ENCODE assay signal across 25 mouse cellular contexts in genomic region chr7:129982411-129982810, GRCm38 (mm10).
DNase-seq lines count a peak whose midpoint lies in the region; ATAC-seq and TF ChIP-seq lines count a peak whose summit lies in the region.
"Had no signal": no experiment of that assay in that cellular context is flagged by ENCODE, and none has a peak within 500 bp of the region (broad histone marks: within the 10 kb centered on the region; RNA-seq: fewer than 3 reads in every experiment).

No protein-coding gene starts in this region.

- intact Hi-C loops in heart, postnatal 10 days (cut with DNase I) = no loop called here

- 52% methylated on average over 5 of the region's 5 CpGs for WGBS in heart, embryonic 15.5 days
- WGBS in lung, embryonic 14.5 days = 40% methylated on average over 5 of the region's 5 CpGs
- WGBS in hindbrain, postnatal 0 days = 30% methylated on average over 5 of the region's 5 CpGs
- 40% methylated on average over 5 of the region's 5 CpGs for WGBS in midbrain, postnatal 0 days

- H3K36me3 ChIP-seq in heart, embryonic 15.5 days = no peaks in the 10 kb centered on the region
- no peaks in the 10 kb centered on the region for H3K36me3 ChIP-seq in lung, embryonic 14.5 days (ENCODE audit: insufficient read depth)
- no peaks in the 10 kb centered on the region for H3K36me3 ChIP-seq in hindbrain, postnatal 0 days (ENCODE audit: insufficient read depth, low read length)
- no peaks in the 10 kb centered on the region for H3K36me3 ChIP-seq in midbrain, postnatal 0 days (ENCODE audit: insufficient read depth, low read length)
- H3K36me3 ChIP-seq: embryonic facial prominence, embryonic 12.5 days; heart, embryonic 12.5 days; limb, embryonic 15.5 days had no signal

- H3K27me3 ChIP-seq in heart, embryonic 15.5 days = no peaks in the 10 kb centered on the region
- no peaks in the 10 kb centered on the region for H3K27me3 ChIP-seq in lung, embryonic 14.5 days (ENCODE audit: insufficient read depth, low read length)
- H3K27me3 ChIP-seq in hindbrain, postnatal 0 days (ENCODE audit: insufficient read depth, low read length) = no peaks in the 10 kb centered on the region
- no peaks in the 10 kb centered on the region for H3K27me3 ChIP-seq in midbrain, postnatal 0 days (ENCODE audit: insufficient read depth, low read length)
- H3K27me3 ChIP-seq: embryonic facial prominence, embryonic 12.5 days; heart, embryonic 12.5 days; limb, embryonic 15.5 days; megakaryocyte, embryonic 14.5 days had no signal

- no peak overlapping the region for H3K4me3 ChIP-seq in heart, embryonic 15.5 days
- no peak overlapping the region for H3K4me3 ChIP-seq in lung, embryonic 14.5 days (ENCODE audit: low read depth, low read length)
- H3K4me3 ChIP-seq in hindbrain, postnatal 0 days (ENCODE audit: low read length) = no peak overlapping the region
- no peak overlapping the region for H3K4me3 ChIP-seq in midbrain, postnatal 0 days (ENCODE audit: low read depth, low read length)
- H3K4me3 ChIP-seq: embryonic facial prominence, embryonic 12.5 days; heart, embryonic 12.5 days; left cerebral cortex, adult 2 months; limb, embryonic 15.5 days; megakaryocyte, embryonic 14.5 days had no signal

- TF ChIP-seq CTCF in lung, embryonic 14.5 days (IDR thresholded peaks at IDR 0.05; ENCODE audit: low read depth) = no peak
- TF ChIP-seq CTCF in hindbrain, postnatal 0 days (IDR thresholded peaks at IDR 0.05; ENCODE audit: low read depth) = no peak
- TF ChIP-seq CTCF in midbrain, postnatal 0 days (IDR thresholded peaks at IDR 0.05) = no peak

- no peak for DNase-seq in heart, postnatal 10 days
- DNase-seq in lung, embryonic 14.5 days = no peak
- DNase-seq in lung, postnatal 14 days = no peak
- DNase-seq in hindbrain, postnatal 0 days (ENCODE audit: low spot score) = peak; percentile 55
- DNase-seq in midbrain, postnatal 0 days (ENCODE audit: low spot score) = peak; percentile 47
- no peak for DNase-seq in left cerebral cortex, adult 8-10 months (ENCODE audit: low spot score in 2 of 2)
- DNase-seq: adrenal gland, postnatal 25 days; cerebellum, adult 18-20 months; cerebellum, postnatal 14 days; forebrain, postnatal 0 days; gastrocnemius, postnatal 14 days; heart, adult 18-20 months; kidney, adult 18-20 months; left cerebral cortex, postnatal 4 days; right cerebral cortex, postnatal 14 days; thymus, adult 2 months; thymus, postnatal 4 days had no signal

- peaks cover 36% of the 10 kb centered on the region for H3K4me1 ChIP-seq in heart, embryonic 15.5 days (replicated peaks)
- H3K4me1 ChIP-seq in lung, embryonic 14.5 days (ENCODE audit: insufficient read depth) = peaks cover 29% of the 10 kb centered on the region
- no peaks in the 10 kb centered on the region for H3K4me1 ChIP-seq in hindbrain, postnatal 0 days (ENCODE audit: insufficient read depth, low read length)
- no peaks in the 10 kb centered on the region for H3K4me1 ChIP-seq in midbrain, postnatal 0 days (ENCODE audit: insufficient read depth, low read length)
- H3K4me1 ChIP-seq: megakaryocyte, embryonic 14.5 days had no signal

- H3K9me3 ChIP-seq in heart, embryonic 15.5 days (replicated peaks) = no peaks in the 10 kb centered on the region
- no peaks in the 10 kb centered on the region for H3K9me3 ChIP-seq in lung, embryonic 14.5 days (ENCODE audit: low read depth, low read length)
- no peaks in the 10 kb centered on the region for H3K9me3 ChIP-seq in hindbrain, postnatal 0 days (ENCODE audit: low read length)
- no peaks in the 10 kb centered on the region for H3K9me3 ChIP-seq in midbrain, postnatal 0 days (ENCODE audit: low read length)
- H3K9me3 ChIP-seq: embryonic facial prominence, embryonic 12.5 days; heart, embryonic 12.5 days; limb, embryonic 15.5 days had no signal

- ATAC-seq in heart, embryonic 15.5 days (replicated peaks; ENCODE audit: insufficient number of reproducible peaks, insufficient read depth, low FRiP score, low read depth) = no peak
- no peak for ATAC-seq in lung, embryonic 14.5 days (ENCODE audit: insufficient read depth)
- ATAC-seq in hindbrain, postnatal 0 days = peak; percentile 74; the same call in 1 of the 2 replicates
- no peak for ATAC-seq in midbrain, postnatal 0 days (ENCODE audit: low FRiP score)
- ATAC-seq: forebrain, postnatal 0 days had no signal

- no peak overlapping the region for H3K4me2 ChIP-seq in heart, embryonic 15.5 days
- no peak overlapping the region for H3K4me2 ChIP-seq in lung, embryonic 14.5 days
- H3K4me2 ChIP-seq in hindbrain, postnatal 0 days (ENCODE audit: low read depth, low read length) = no peak overlapping the region
- H3K4me2 ChIP-seq in midbrain, postnatal 0 days (ENCODE audit: low read depth, low read length, poor library complexity, severe bottlenecking) = no peak overlapping the region
- H3K4me2 ChIP-seq: embryonic facial prominence, embryonic 12.5 days; heart, embryonic 12.5 days; limb, embryonic 15.5 days had no signal

- H3K9ac ChIP-seq in heart, embryonic 15.5 days = no peak overlapping the region
- no peak overlapping the region for H3K9ac ChIP-seq in lung, embryonic 14.5 days
- no peak overlapping the region for H3K9ac ChIP-seq in hindbrain, postnatal 0 days (replicated peaks; ENCODE audit: low read length)
- no peak overlapping the region for H3K9ac ChIP-seq in midbrain, postnatal 0 days (replicated peaks; ENCODE audit: low read length, poor library complexity, severe bottlenecking)
- H3K9ac ChIP-seq: embryonic facial prominence, embryonic 12.5 days; forebrain, postnatal 0 days; heart, embryonic 12.5 days; limb, embryonic 15.5 days; liver, embryonic 14.5 days had no signal

- H3K27ac ChIP-seq in heart, embryonic 15.5 days = 0 out of 2 replicates have a peak overlapping the region, but pooled peaks have one; percentile 3
- H3K27ac ChIP-seq in lung, embryonic 14.5 days (ENCODE audit: low read depth) = peak overlapping the region; percentile 6; the same call in 1 of the 2 replicates
- H3K27ac ChIP-seq in hindbrain, postnatal 0 days = no peak overlapping the region
- no peak overlapping the region for H3K27ac ChIP-seq in midbrain, postnatal 0 days (ENCODE audit: low read depth, low read length)
- H3K27ac ChIP-seq: embryonic facial prominence, embryonic 12.5 days; left cerebral cortex, adult 2 months; limb, embryonic 15.5 days; liver, embryonic 14.5 days; stomach, postnatal 0 days had no signal

Comparison
In these comparisons a context has a peak if more than half of its experiments do, and no peak if none do; other contexts are left out.
1. H3K27ac ChIP-seq: peak in heart, embryonic 15.5 days (single experiment) and lung, embryonic 14.5 days (single experiment); none in hindbrain, postnatal 0 days (single experiment) and midbrain, postnatal 0 days (single experiment).
2. DNase-seq: peak in hindbrain, postnatal 0 days (single experiment) and midbrain, postnatal 0 days (single experiment); none in heart, postnatal 10 days (0 of 2), lung, embryonic 14.5 days (single experiment), lung, postnatal 14 days (single experiment) and left cerebral cortex, adult 8-10 months (0 of 2).